Mouse (Mus musculus): ENCODE measurements at regions not wholly inside any gene's neighbourhood (a gene's known extent, or its start where the extent isn't known, plus 50 kb on each side); places are given as distances from the start of the nearest gene placed in this dataset.

- peak; percentile 25 to 70 for DNase-seq
These were observed 956.8 kb downstream of the Hace1 start for GRCm38 (mm10) chr10:46534456-46534855.

GRCm38 (mm10) chr10:46560571-46560970, 982.9 kb downstream of the Hace1 start:
- DNase-seq = peak; percentile 25 to 45

- DNase-seq = no peak
These were observed 998.5 kb downstream of the Hace1 start for GRCm38 (mm10) chr10:46576127-46576526.

Measured in cerebellum, postnatal 10 days (tissue).